Mouse (Mus musculus) limb, embryonic 14.5 days (tissue): ENCODE data around the gene Lrrfip2. TPM values are rescaled to one million over a fixed set of nuclear protein-coding genes. Genes with fewer than 3 reads are reported as not detected.

Source experiments
- ATAC-seq: fragments of 200-750 bp; cut with Nextera tagmentation; 2 replicates; pipeline ENCODE4 v1.8.0; 2017; ENCODE audit warnings: low read depth, moderate number of reproducible peaks, moderate TSS enrichment; ENCODE audit not compliant: low FRiP score
- DNase-seq: peaks from one replicate; pipeline ENCODE4 v3.0.0-alpha.2; 2015; ENCODE audit warnings: low spot score
- H3K27ac ChIP-seq: fragments of 300-500 bp; sonication (generic); replicated peaks from 2 replicates; pipeline ENCODE4 v1.5.1; 2014; ENCODE audit warnings: low read depth, mild to moderate bottlenecking, low read length, moderate library complexity, mixed read lengths
- H3K27me3 ChIP-seq: fragments of 300-500 bp; sonication (generic); 2 replicates; pipeline ENCODE4 v1.6.1; 2014; ENCODE audit warnings: low read length, mixed read lengths; ENCODE audit not compliant: control insufficient read depth, insufficient read depth
- H3K36me3 ChIP-seq: fragments of 300-500 bp; sonication (generic); 2 replicates; pipeline ENCODE4 v1.6.1; 2014; ENCODE audit warnings: mild to moderate bottlenecking, low read length, moderate library complexity, mixed read lengths; ENCODE audit not compliant: control insufficient read depth, insufficient read depth
- H3K4me1 ChIP-seq: fragments of 300-500 bp; sonication (generic); 2 replicates; pipeline ENCODE4 v1.6.1; 2014; ENCODE audit warnings: antibody characterized with exemption, low read length, mixed read lengths; ENCODE audit not compliant: control insufficient read depth, insufficient read depth
- H3K4me2 ChIP-seq: fragments of 300-500 bp; sonication (generic); replicated peaks from 2 replicates; pipeline ENCODE4 v1.6.1; 2014; ENCODE audit warnings: low read depth, mild to moderate bottlenecking, low read length, moderate library complexity; ENCODE audit not compliant: severe bottlenecking
- H3K4me3 ChIP-seq: fragments of 300-500 bp; sonication (generic); replicated peaks from 2 replicates; pipeline ENCODE4 v1.5.1; 2014; ENCODE audit warnings: low read length
- H3K9ac ChIP-seq: fragments of 300-500 bp; sonication (generic); 2 replicates; pipeline ENCODE4 v1.6.1; 2014; ENCODE audit warnings: mild to moderate bottlenecking, low read depth, low read length, moderate library complexity; ENCODE audit not compliant: severe bottlenecking
- H3K9me3 ChIP-seq: fragments of 300-500 bp; sonication (generic); 2 replicates; pipeline ENCODE4 v1.6.1; 2016; ENCODE audit warnings: low read length; ENCODE audit not compliant: control insufficient read depth
- POLR2A ChIP-seq: fragments of 200-500 bp; IDR thresholded peaks from 2 replicates; pipeline ENCODE4 v1.8.0; 2012; ENCODE audit warnings: inconsistent platforms, mild to moderate bottlenecking, moderate library complexity, borderline replicate concordance; ENCODE audit not compliant: insufficient read depth, insufficient read length; ENCODE audit errors: extremely low read depth
- WGBS: fragments of 180-500 bp; shearing (Covaris S2); extraction: QIAGEN DNeasy Blood & Tissue Kit; methylation state at CpG from one replicate; pipeline ENCODE4 v1.1.7; 2014; 5-methylcytosine and 5-hydroxymethylcytosine counted together
- polyA plus RNA-seq, 2 experiments: library from polyadenylated mRNA; depleted of rRNA in 1 of 2; stranded (reverse) in 1 of 2; unstranded in 1 of 2; fragments of >200 nt; fragmentation: Nextera tagmentation in 1 of 2; extraction: Ambion mirVana in 1 of 2; gene quantifications; 2 replicates each; pipeline versions ENCODE4 v1.2.1 to v1.2.3; 2012 to 2014

Gene Lrrfip2
- polyA plus RNA-seq, 2 experiments = 36.6 to 37.4 TPM

- Histone ChIP-seq H3K4me1 (peaks cover 1% of the 10 kb centered on the region; the same call in 1 of the 2 replicates), H3K4me2 (no peak overlapping the region), H3K9ac (no peak overlapping the region), H3K27ac (no peak overlapping the region), H3K4me3 (no peak overlapping the region), H3K36me3 (peaks cover 6% of the 10 kb centered on the region; the same call in 1 of the 2 replicates), H3K27me3 (no peaks in the 10 kb centered on the region), H3K9me3 (no peaks in the 10 kb centered on the region)
- ATAC-seq (no peak), DNase-seq (no peak)
- no peak for TF ChIP-seq POLR2A
- WGBS = 79% methylated on average over 4 of the region's 4 CpGs
These were observed 7.0 kb downstream of the Lrrfip2 start for GRCm38 (mm10) chr9:111124440-111124839.

- Histone ChIP-seq H3K4me1 (no peaks in the 10 kb centered on the region), H3K27ac (no peak overlapping the region), H3K27me3 (no peaks in the 10 kb centered on the region), H3K9ac (no peak overlapping the region), H3K4me2 (no peak overlapping the region), H3K36me3 (0 out of 2 replicates have a peak, but pooled peaks cover 4% of the 10 kb centered on the region), H3K9me3 (no peaks in the 10 kb centered on the region), H3K4me3 (no peak overlapping the region)
- 74% methylated on average over 4 of the region's 4 CpGs for WGBS
- TF ChIP-seq POLR2A = no peak
- no peak for ATAC-seq
- no peak for DNase-seq
These were observed 9.3 kb downstream of the Lrrfip2 start for GRCm38 (mm10) chr9:111126735-111127134.

- H3K27me3 ChIP-seq = no peaks in the 10 kb centered on the region
- H3K4me3 ChIP-seq = no peak overlapping the region
- H3K9ac ChIP-seq = no peak overlapping the region
- no peaks in the 10 kb centered on the region for H3K9me3 ChIP-seq
- WGBS = 64% methylated on average over 4 of the region's 4 CpGs
- no peak overlapping the region for H3K27ac ChIP-seq
- ATAC-seq (no peak), DNase-seq (no peak)
- TF ChIP-seq POLR2A = no peak
- no peaks in the 10 kb centered on the region for H3K4me1 ChIP-seq
- no peak overlapping the region for H3K4me2 ChIP-seq
- 0 out of 2 replicates have a peak, but pooled peaks cover 3% of the 10 kb centered on the region for H3K36me3 ChIP-seq
These were observed 10.4 kb downstream of the Lrrfip2 start for GRCm38 (mm10) chr9:111127749-111128148.

GRCm38 (mm10) chr9:111130126-111130525, 12.7 kb downstream of the Lrrfip2 start:
- WGBS = 73% methylated on average over 2 of the region's 2 CpGs
- ATAC-seq = no peak

GRCm38 (mm10) chr9:111138161-111138560, 20.8 kb downstream of the Lrrfip2 start:
- no peak for ATAC-seq
- no peaks in the 10 kb centered on the region for H3K9me3 ChIP-seq
- no peak for TF ChIP-seq POLR2A
- no peak overlapping the region for H3K4me2 ChIP-seq
- no peak for DNase-seq
- no peak overlapping the region for H3K4me3 ChIP-seq
- H3K27ac ChIP-seq = no peak overlapping the region
- WGBS = 90% methylated on average over 9 of the region's 9 CpGs
- H3K36me3 ChIP-seq = 0 out of 2 replicates have a peak, but pooled peaks cover 3% of the 10 kb centered on the region
- no peak overlapping the region for H3K9ac ChIP-seq
- no peaks in the 10 kb centered on the region for H3K4me1 ChIP-seq
- H3K27me3 ChIP-seq = no peaks in the 10 kb centered on the region

More at GRCm38 (mm10) chr9:111130126-111130525, 12.7 kb downstream of the Lrrfip2 start:
- no peaks in the 10 kb centered on the region for H3K9me3 ChIP-seq
- no peak overlapping the region for H3K27ac ChIP-seq
- H3K36me3 ChIP-seq = no peaks in the 10 kb centered on the region
- TF ChIP-seq POLR2A = no peak
- H3K4me1 ChIP-seq = no peaks in the 10 kb centered on the region
- H3K27me3 ChIP-seq = no peaks in the 10 kb centered on the region
- DNase-seq = no peak
- H3K9ac ChIP-seq = no peak overlapping the region
- no peak overlapping the region for H3K4me3 ChIP-seq
- no peak overlapping the region for H3K4me2 ChIP-seq

GRCm38 (mm10) chr9:111142721-111143120, 25.3 kb downstream of the Lrrfip2 start:
- Histone ChIP-seq H3K4me1 (no peaks in the 10 kb centered on the region), H3K27me3 (no peaks in the 10 kb centered on the region), H3K4me3 (no peak overlapping the region), H3K36me3 (0 out of 2 replicates have a peak, but pooled peaks cover 3% of the 10 kb centered on the region), H3K4me2 (no peak overlapping the region), H3K27ac (no peak overlapping the region), H3K9me3 (no peaks in the 10 kb centered on the region), H3K9ac (no peak overlapping the region)
- ATAC-seq (no peak), DNase-seq (no peak)
- TF ChIP-seq POLR2A = no peak
- 92% methylated on average over 6 of the region's 6 CpGs for WGBS
